Mouse (Mus musculus): Measurements from ENCODE around the gene Mybbp1a.

GRCm38 (mm10) chr11:72394694-72395093 lies 46.5 kb upstream of the Mybbp1a start:
- TF ChIP-seq CTCF (IDR thresholded peaks at IDR 0.05; ENCODE audit: extremely low read depth, insufficient read depth, low read length) = no peak
- TF ChIP-seq POLR2A (IDR thresholded peaks at IDR 0.05; ENCODE audit: extremely low read depth, insufficient read depth, low read length) = no peak
